Mouse (Mus musculus): Measurements from ENCODE around the gene Tjp1. TPM values are rescaled to one million over a fixed set of nuclear protein-coding genes. Genes with fewer than 3 reads are reported as not detected.

Gene Tjp1
- total RNA-seq, 2 experiments from 2014 or later = 141 to 174 TPM

- no peak overlapping the region for H3K27ac ChIP-seq
- H3K4me3 ChIP-seq = no peak overlapping the region
- no peak for TF ChIP-seq CTCF (conservative IDR thresholded peaks at IDR 0.05)
- no peak for DNase-seq (ENCODE audit: low spot score in 2 of 2)
These were observed 75.3 kb downstream of the Tjp1 start for GRCm38 (mm10) chr7:65452246-65452645.

- peak overlapping the region; percentile 78 for H3K27ac ChIP-seq
These were observed 77.4 kb downstream of the Tjp1 start for GRCm38 (mm10) chr7:65450158-65450557.

GRCm38 (mm10) chr7:65441505-65441904 lies 86.1 kb downstream of the Tjp1 start:
- DNase-seq (ENCODE audit: low spot score in 2 of 2) = no peak
- peak overlapping the region; percentile 44; the same call in 1 of the 2 replicates for H3K27ac ChIP-seq
- H3K4me3 ChIP-seq = no peak overlapping the region
- no peak for TF ChIP-seq CTCF (conservative IDR thresholded peaks at IDR 0.05)

More at GRCm38 (mm10) chr7:65450158-65450557, 77.4 kb downstream of the Tjp1 start:
- no peak overlapping the region for H3K4me3 ChIP-seq
- no peak for TF ChIP-seq CTCF (conservative IDR thresholded peaks at IDR 0.05)
- peak; percentile 39 to 61 for DNase-seq (ENCODE audit: low spot score in 2 of 2)

- peak overlapping the region; percentile 49; the same call in 1 of the 2 replicates for H3K27ac ChIP-seq
- H3K4me3 ChIP-seq = no peak overlapping the region
- TF ChIP-seq CTCF (conservative IDR thresholded peaks at IDR 0.05) = no peak
- no peak for DNase-seq (ENCODE audit: low spot score in 2 of 2)
These were observed 88.1 kb downstream of the Tjp1 start for GRCm38 (mm10) chr7:65439518-65439917.

- no peak for TF ChIP-seq CTCF (conservative IDR thresholded peaks at IDR 0.05)
- Histone ChIP-seq H3K27ac (peak overlapping the region; percentile 82), H3K4me3 (no peak overlapping the region)
- no peak for DNase-seq (ENCODE audit: low spot score in 2 of 2)
These were observed 89.4 kb downstream of the Tjp1 start for GRCm38 (mm10) chr7:65438146-65438545.

- peak; percentile 58 to 81 for DNase-seq (ENCODE audit: low spot score in 2 of 2)
- H3K4me3 ChIP-seq = no peak overlapping the region
These were observed 90.7 kb downstream of the Tjp1 start for GRCm38 (mm10) chr7:65436921-65437320.

GRCm38 (mm10) chr7:65431018-65431695 lies 96.4 kb downstream of the Tjp1 start:
- H3K27ac ChIP-seq = peak overlapping the region; percentile 78
- no peak for DNase-seq (ENCODE audit: low spot score in 2 of 2)
- TF ChIP-seq CTCF (conservative IDR thresholded peaks at IDR 0.05) = no peak
- no peak overlapping the region for H3K4me3 ChIP-seq

More at GRCm38 (mm10) chr7:65436921-65437320, 90.7 kb downstream of the Tjp1 start:
- peak overlapping the region; percentile 82 for H3K27ac ChIP-seq
- TF ChIP-seq CTCF (conservative IDR thresholded peaks at IDR 0.05) = no peak

- peak overlapping the region; percentile 78 for H3K27ac ChIP-seq
- no peak for DNase-seq (ENCODE audit: low spot score in 2 of 2)
- no peak overlapping the region for H3K4me3 ChIP-seq
- no peak for TF ChIP-seq CTCF (conservative IDR thresholded peaks at IDR 0.05)
These were observed 97.2 kb downstream of the Tjp1 start for GRCm38 (mm10) chr7:65430401-65430800.

GRCm38 (mm10) chr7:65424519-65424918 lies 103.1 kb downstream of the Tjp1 start:
- Histone ChIP-seq H3K4me3 (no peak overlapping the region), H3K27ac (peak overlapping the region; percentile 64)
- no peak for DNase-seq (ENCODE audit: low spot score in 2 of 2)
- TF ChIP-seq CTCF (conservative IDR thresholded peaks at IDR 0.05) = no peak

GRCm38 (mm10) chr7:65422456-65422855 lies 105.1 kb downstream of the Tjp1 start:
- TF ChIP-seq CTCF (conservative IDR thresholded peaks at IDR 0.05) = no peak
- peak overlapping the region; percentile 73 for H3K27ac ChIP-seq
- no peak for DNase-seq (ENCODE audit: low spot score in 2 of 2)
- no peak overlapping the region for H3K4me3 ChIP-seq

GRCm38 (mm10) chr7:65421451-65421850 lies 106.1 kb downstream of the Tjp1 start:
- DNase-seq (ENCODE audit: low spot score in 2 of 2) = peak in 1 of 2 experiments; percentile 48
- no peak for TF ChIP-seq CTCF (conservative IDR thresholded peaks at IDR 0.05)
- H3K27ac ChIP-seq = peak overlapping the region; percentile 73
- no peak overlapping the region for H3K4me3 ChIP-seq

GRCm38 (mm10) chr7:65419926-65420325 lies 107.7 kb downstream of the Tjp1 start:
- DNase-seq (ENCODE audit: low spot score in 2 of 2) = no peak
- H3K4me3 ChIP-seq = no peak overlapping the region
- TF ChIP-seq CTCF (conservative IDR thresholded peaks at IDR 0.05) = no peak
- H3K27ac ChIP-seq = peak overlapping the region; percentile 63

- H3K4me3 ChIP-seq = no peak overlapping the region
- no peak for TF ChIP-seq CTCF (conservative IDR thresholded peaks at IDR 0.05)
- DNase-seq (ENCODE audit: low spot score in 2 of 2) = no peak
- H3K27ac ChIP-seq = peak overlapping the region; percentile 85
These were observed 108.6 kb downstream of the Tjp1 start for GRCm38 (mm10) chr7:65419012-65419411.

- no peak for TF ChIP-seq CTCF (conservative IDR thresholded peaks at IDR 0.05)
- Histone ChIP-seq H3K27ac (peak overlapping the region; percentile 85), H3K4me3 (no peak overlapping the region)
- DNase-seq (ENCODE audit: low spot score in 2 of 2) = no peak
These were observed 109.1 kb downstream of the Tjp1 start for GRCm38 (mm10) chr7:65418366-65418911.

Measured in layer of hippocampus, adult 2 months (tissue).